Mouse (Mus musculus): ENCODE measurements around the gene Ston1. TPM values are rescaled to one million over a fixed set of nuclear protein-coding genes. Genes with fewer than 3 reads are reported as not detected.

The Ston1 gene
- total RNA-seq (2023) = 2.6 TPM

DNA sequence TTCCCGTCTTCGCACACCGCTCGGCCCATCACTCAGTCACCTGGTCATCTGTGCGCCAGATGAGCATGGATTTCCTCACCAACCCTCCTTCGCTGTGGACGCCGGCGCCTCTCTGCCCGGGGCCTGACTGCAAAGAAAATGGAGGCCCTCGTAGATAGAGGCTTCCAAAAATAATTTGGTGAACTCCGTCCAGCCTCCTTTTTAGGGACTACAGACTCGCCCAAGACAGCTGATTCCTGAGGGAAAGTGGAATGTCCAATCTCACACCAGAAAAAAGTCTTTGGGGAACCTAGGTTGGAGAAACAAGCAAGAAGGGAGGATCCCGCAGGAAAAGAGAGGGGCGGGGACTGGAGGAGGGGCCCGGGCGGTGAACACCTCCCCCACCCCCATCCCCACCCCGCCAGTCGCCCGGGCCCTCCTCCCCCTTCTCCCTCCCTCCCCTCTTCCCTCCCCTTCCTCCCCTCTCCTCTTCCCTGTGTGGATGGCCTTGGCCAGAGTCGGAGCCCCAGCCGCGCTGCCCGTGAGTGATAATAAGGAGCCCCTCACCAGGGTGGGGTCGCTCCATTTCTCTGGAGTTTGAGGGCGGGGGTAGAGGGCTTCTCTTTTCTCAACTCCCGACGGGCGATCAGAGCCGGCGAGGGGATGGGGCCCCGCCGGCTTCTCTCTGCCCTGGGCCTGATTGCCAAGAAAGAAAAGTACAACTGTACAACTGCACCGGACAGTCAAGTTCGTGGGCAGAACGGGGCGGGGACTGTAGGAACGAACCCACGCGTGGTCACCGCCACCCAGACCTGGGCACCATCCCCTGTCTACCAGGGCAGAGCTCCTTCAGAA, at the start of gene Ston1:
Gene Ston1, plus strand, starts transcription at position 463 of the 834 bp plus-strand sequence.

GRCm38 (mm10) chr17:88668452-88668851, 71.0 kb downstream of the Ston1 start, which contains the start of gene Gtf2a1l:
TSS of gene Gtf2a1l (plus strand) at chr17:88668660.

Other genes with a start within 250 kb of the Ston1 start
- 52.8 TPM for gene Foxn2, start 157.0 kb upstream of the Ston1 start, total RNA-seq (2023)
- 52.6 TPM for gene Ppp1r21, start 67.6 kb upstream of the Ston1 start, total RNA-seq (2023)
- not detected for gene Gtf2a1l, start 71.0 kb downstream of the Ston1 start, total RNA-seq (2023)
- not detected for gene Lhcgr, start 194.3 kb downstream of the Ston1 start, total RNA-seq (2023)